Mouse (Mus musculus) CH12.LX (cell line): ENCODE results near the gene Olfr774. TPM values are rescaled to one million over a fixed set of nuclear protein-coding genes. Genes with fewer than 3 reads are reported as not detected.

Source experiments
- DNase-seq: peaks from one replicate; pipeline ENCODE4 v3.0.0-alpha.2; 2013; ENCODE audit errors: extremely low read depth
- H3K27ac ChIP-seq: 2 replicates; pipeline ENCODE4 v1.5.1; 2012; ENCODE audit warnings: low read depth, mild to moderate bottlenecking, control low read depth, moderate library complexity; ENCODE audit not compliant: insufficient read depth
- H3K27me3 ChIP-seq: replicated peaks from 2 replicates; pipeline ENCODE3; 2012; ENCODE audit warnings: inconsistent platforms
- H3K36me3 ChIP-seq, 2 experiments: replicated peaks in 1 of 2; 2 replicates each; pipeline versions ENCODE3 to v1.6.1; 2012; ENCODE audit warnings: inconsistent platforms in 1 of 2, low read length in 1 of 2, mild to moderate bottlenecking in 1 of 2, mixed read lengths in 1 of 2, moderate library complexity in 1 of 2; ENCODE audit not compliant: control insufficient read depth in 1 of 2, insufficient read depth in 1 of 2
- H3K4me1 ChIP-seq, 2 experiments: 2 replicates each; pipeline ENCODE4 v1.6.1; 2012; ENCODE audit warnings: inconsistent platforms in 1 of 2, moderate library complexity in 1 of 2; ENCODE audit not compliant: insufficient read depth in 2 of 2, control insufficient read depth in 1 of 2
- H3K4me2 ChIP-seq: 2 replicates; pipeline ENCODE4 v1.6.1; 2012; ENCODE audit warnings: low read depth, mild to moderate bottlenecking, control low read depth; ENCODE audit not compliant: poor library complexity, insufficient read depth, severe bottlenecking
- H3K4me3 ChIP-seq, 3 experiments: fragments of 150-350 bp in 1 of 3; sonication (generic) in 1 of 3; replicated peaks in 1 of 3; 2 replicates each; pipeline versions ENCODE3 to v1.5.1; 2011 to 2012; ENCODE audit warnings: low read depth in 2 of 3, low read length in 2 of 3, mild to moderate bottlenecking in 2 of 3, moderate library complexity in 2 of 3, control low read depth in 1 of 3, improper control_type of control experiment in 1 of 3, inconsistent platforms in 1 of 3, mixed read lengths in 1 of 3; ENCODE audit not compliant: poor library complexity in 1 of 3
- H3K79me2 ChIP-seq: replicated peaks from 2 replicates; pipeline ENCODE4 v1.6.1; 2012; ENCODE audit warnings: mild to moderate bottlenecking, moderate library complexity; ENCODE audit not compliant: control insufficient read depth, poor library complexity, insufficient read depth, severe bottlenecking; ENCODE audit errors: extremely low read depth
- H3K9ac ChIP-seq: 2 replicates; pipeline ENCODE4 v1.6.1; 2012; ENCODE audit warnings: low read depth, mild to moderate bottlenecking, control low read depth, moderate library complexity; ENCODE audit not compliant: insufficient read depth
- H3K9me3 ChIP-seq: replicated peaks from 2 replicates; pipeline ENCODE3; 2012; ENCODE audit warnings: low read length, inconsistent platforms, mixed read lengths
- BHLHE40 ChIP-seq: IDR thresholded peaks from 2 replicates; pipeline ENCODE4 v1.6.1; 2011; ENCODE audit warnings: mild to moderate bottlenecking, low read depth, low read length, improper control_type of control experiment
- ELF1 ChIP-seq: IDR thresholded peaks from 2 replicates; pipeline ENCODE4 v1.6.1; 2014; ENCODE audit warnings: low read depth, mild to moderate bottlenecking, inconsistent platforms, low read length, improper control_type of control experiment
- JUND ChIP-seq: conservative IDR thresholded peaks from 2 replicates; pipeline ENCODE4 v1.6.1; 2011; ENCODE audit warnings: low read depth, low read length, improper control_type of control experiment
- MEF2A ChIP-seq: IDR thresholded peaks from 2 replicates; pipeline ENCODE4 v1.6.1; 2014; ENCODE audit warnings: low read depth, mild to moderate bottlenecking, inconsistent platforms, low read length, improper control_type of control experiment, borderline replicate concordance
- MYC ChIP-seq: IDR thresholded peaks from 2 replicates; pipeline ENCODE4 v1.6.1; 2011; ENCODE audit warnings: low read depth, mild to moderate bottlenecking, improper control_type of control experiment, low read length
- NELFE ChIP-seq: IDR thresholded peaks from 2 replicates; pipeline ENCODE4 v1.6.1; 2011; ENCODE audit warnings: low read depth, low read length, improper control_type of control experiment
- PAX5 ChIP-seq: IDR thresholded peaks from 2 replicates; pipeline ENCODE4 v1.6.1; 2012; ENCODE audit warnings: low read length, inconsistent platforms, mixed read lengths
- SIN3A ChIP-seq: IDR thresholded peaks from 2 replicates; pipeline ENCODE4 v1.6.1; 2012; ENCODE audit warnings: low read length, improper control_type of control experiment, inconsistent platforms
- SMC3 ChIP-seq: IDR thresholded peaks from 2 replicates; pipeline ENCODE4 v1.6.1; 2011; ENCODE audit warnings: low read depth, low read length, improper control_type of control experiment
- UBTF ChIP-seq: IDR thresholded peaks from 2 replicates; pipeline ENCODE4 v1.6.1; 2012; ENCODE audit warnings: low read depth, mild to moderate bottlenecking, inconsistent platforms, low read length, improper control_type of control experiment, moderate library complexity
- USF1 ChIP-seq: IDR thresholded peaks from 2 replicates; pipeline ENCODE4 v1.6.1; 2014; ENCODE audit warnings: low read depth, mild to moderate bottlenecking, inconsistent platforms, low read length, improper control_type of control experiment
- ZMIZ1 ChIP-seq: IDR thresholded peaks from 2 replicates; pipeline ENCODE4 v1.6.1; 2012; ENCODE audit warnings: low read depth, mild to moderate bottlenecking, inconsistent platforms, low read length, improper control_type of control experiment
- dilution Hi-C: fragments of 300-500 bp; cut with MboI; formaldehyde crosslinking; loops from 2 replicates; pipeline ENCODE4 v1.14.3; 2020; ENCODE audit warnings: low sequenced_read_pairs; ENCODE audit not compliant: extremely low pct_unique_long_range_greater_than_20kb, extremely low pct_ligation_motif_present
- in situ Hi-C: fragments of 300-500 bp; cut with MboI; formaldehyde crosslinking; loops from 3 replicates; pipeline ENCODE4 v1.14.3; 2019; ENCODE audit warnings: low sequenced_read_pairs, low pct_ligation_motif_present, low pct_unique_long_range_greater_than_20kb, mixed read lengths
- polyA plus RNA-seq: library from polyadenylated mRNA; unstranded; fragments of >175 nt; gene quantifications from 2 replicates; pipeline ENCODE4 v1.2.1, GENCODE M21; 2012; ENCODE audit warnings: low read depth; ENCODE audit not compliant: insufficient read length
- total RNA-seq, 2 experiments: library from RNA; depleted of rRNA; stranded (reverse); fragments of 300-350 nt in 1 of 2; fragments of >200 nt in 1 of 2; gene quantifications; 2 replicates each; pipeline ENCODE4 v1.2.3; 2012 to 2014

Gene Olfr774
- total and polyA plus RNA-seq, 3 experiments, result not detected

GRCm38 (mm10) chr10:129230737-129231136 is 5.3 kb upstream of the Olfr774 start:
- in situ Hi-C loops, result no loop called here
- TF ChIP-seq USF1, result no peak
- no peak for TF ChIP-seq PAX5
- no peak for TF ChIP-seq JUND
- no peak for TF ChIP-seq SIN3A
- no peak for TF ChIP-seq UBTF
- no peak for TF ChIP-seq MYC
- no peak for TF ChIP-seq ELF1
- TF ChIP-seq NELFE, result no peak
- TF ChIP-seq SMC3, result no peak
- TF ChIP-seq, all 38 proteins: peak for 0
- no peak overlapping the region for H3K27ac ChIP-seq
- H3K4me3 ChIP-seq, result no peak overlapping the region
- H3K4me1 ChIP-seq, result no peaks in the 10 kb centered on the region
- no peaks in the 10 kb centered on the region for H3K79me2 ChIP-seq
- DNase-seq, result no peak
- dilution Hi-C loops, result no loop called here
- H3K4me2 ChIP-seq, result no peak overlapping the region
- H3K27me3 ChIP-seq, result no peaks in the 10 kb centered on the region
- H3K9ac ChIP-seq, result no peak overlapping the region
- no peaks in the 10 kb centered on the region for H3K36me3 ChIP-seq
- no peaks in the 10 kb centered on the region for H3K9me3 ChIP-seq

GRCm38 (mm10) chr10:129248112-129248511 is 12.1 kb downstream of the Olfr774 start, which contains the start of gene Olfr775:
Gene Olfr775 (plus strand): TSS chr10:129248412.
- no peak within 1 kb of the TSS for H3K9ac ChIP-seq
- H3K79me2 ChIP-seq, result no peaks in the 10 kb centered on the region
- in situ Hi-C loops (no loop called here), dilution Hi-C loops (no loop called here)
- TF ChIP-seq MEF2A (no peak), ZMIZ1 (no peak), BHLHE40 (no peak)
- no peaks in the 10 kb centered on the region for H3K4me1 ChIP-seq
- no peaks in the 10 kb centered on the region for H3K27me3 ChIP-seq
- no peaks in the 10 kb centered on the region for H3K9me3 ChIP-seq
- no peak within 1 kb of the TSS for H3K27ac ChIP-seq
- H3K4me2 ChIP-seq, result no peak within 1 kb of the TSS
- no peak for DNase-seq
- H3K36me3 ChIP-seq, result no peaks in the 10 kb centered on the region
- H3K4me3 ChIP-seq, result no peak within 1 kb of the TSS

GRCm38 (mm10) chr10:129258827-129259226 is 22.8 kb downstream of the Olfr774 start, which contains the start of gene Olfr776:
Gene Olfr776 (plus strand): TSS chr10:129259127.
- dilution Hi-C loops (no loop called here), in situ Hi-C loops (no loop called here)
- H3K9me3 ChIP-seq, result no peaks in the 10 kb centered on the region
- DNase-seq, result no peak
- TF ChIP-seq ZMIZ1, result no peak
- H3K4me2 ChIP-seq, result no peak within 1 kb of the TSS
- no peaks in the 10 kb centered on the region for H3K79me2 ChIP-seq
- no peak within 1 kb of the TSS for H3K4me3 ChIP-seq
- H3K4me1 ChIP-seq, result peaks cover 0 to 13% of the 10 kb centered on the region in 2 experiments; a peak in 2 of 4 replicates
- H3K36me3 ChIP-seq, result no peaks in the 10 kb centered on the region
- H3K27me3 ChIP-seq, result no peaks in the 10 kb centered on the region
- H3K27ac ChIP-seq, result no peak within 1 kb of the TSS
- no peak within 1 kb of the TSS for H3K9ac ChIP-seq
